Mouse (Mus musculus) cortical plate, adult 2 months (tissue): Measurements from ENCODE around the gene Sctr.

Experiments used
- CTCF ChIP-seq: fragments of 200-500 bp; IDR thresholded peaks from 2 replicates; pipeline ENCODE4 v1.5.1; 2011; ENCODE audit warnings: mild to moderate bottlenecking, control low read depth, low read length; ENCODE audit not compliant: insufficient read depth; ENCODE audit errors: extremely low read depth
- POLR2A ChIP-seq: fragments of 200-500 bp; IDR thresholded peaks from 2 replicates; pipeline ENCODE4 v1.6.1; 2011; ENCODE audit warnings: mild to moderate bottlenecking, low read length, control low read depth; ENCODE audit not compliant: insufficient read depth; ENCODE audit errors: extremely low read depth

GRCm38 (mm10) chr1:120057044-120057443 lies 50.4 kb downstream of the Sctr start:
- TF ChIP-seq CTCF = no peak
- TF ChIP-seq POLR2A = no peak
